Mouse (Mus musculus) heart, adult 18-20 months (tissue): ENCODE data around the gene Itm2b. TPM values are rescaled to one million over a fixed set of nuclear protein-coding genes. Genes with fewer than 3 reads are reported as not detected.

Experiments
- DNase-seq, 2 experiments: peaks; one replicate each; pipeline ENCODE4 v3.0.0; 2021 to 2022; ENCODE audit warnings: mixed read lengths in 1 of 2
- long read RNA-seq, 2 experiments: library from polyadenylated mRNA; stranded (forward); transcript quantifications; one replicate each; pipeline ENCODE4 v2.0.0; 2021
- total RNA-seq, 2 experiments: library from RNA; stranded (reverse); gene quantifications; 2 replicates each; pipeline ENCODE4 v1.2.3; 2021

The Itm2b gene
- total RNA-seq = 100 to 1,000 TPM; 736 to 802 TPM
- long read RNA-seq, experiment 1, transcript Itm2b-201 (6 exons, 1,796 nt) = major isoform, 823 of 861 reads
- long read RNA-seq, experiment 1, transcript Itm2b-202 (5 exons, 935 nt) = minor isoform, 7 of 861 reads
- long read RNA-seq, experiment 1, partial matches to known transcripts = 22 of 861 reads
- long read RNA-seq, experiment 1, other reads (novel, unspliced or antisense) = 9 of 861 reads
- long read RNA-seq, experiment 2, transcript Itm2b-201 (6 exons, 1,796 nt) = major isoform, 475 of 500 reads
- long read RNA-seq, experiment 2, partial matches to known transcripts = 17 of 500 reads
- long read RNA-seq, experiment 2, other reads (novel, unspliced or antisense) = 4 of 500 reads

GRCm38 (mm10) chr14:73384913-73385719 lies at the start of gene Itm2b:
TSS of gene Itm2b (minus strand) at chr14:73385289.
- DNase-seq = peak; percentile 91 to 92

GRCm38 (mm10) chr14:73433487-73433886 lies 48.4 kb upstream of the Itm2b start:
- peak in 1 of 2 experiments; percentile 47 for DNase-seq

GRCm38 (mm10) chr14:73430571-73430970 lies 45.5 kb upstream of the Itm2b start:
- no peak for DNase-seq

DNA sequence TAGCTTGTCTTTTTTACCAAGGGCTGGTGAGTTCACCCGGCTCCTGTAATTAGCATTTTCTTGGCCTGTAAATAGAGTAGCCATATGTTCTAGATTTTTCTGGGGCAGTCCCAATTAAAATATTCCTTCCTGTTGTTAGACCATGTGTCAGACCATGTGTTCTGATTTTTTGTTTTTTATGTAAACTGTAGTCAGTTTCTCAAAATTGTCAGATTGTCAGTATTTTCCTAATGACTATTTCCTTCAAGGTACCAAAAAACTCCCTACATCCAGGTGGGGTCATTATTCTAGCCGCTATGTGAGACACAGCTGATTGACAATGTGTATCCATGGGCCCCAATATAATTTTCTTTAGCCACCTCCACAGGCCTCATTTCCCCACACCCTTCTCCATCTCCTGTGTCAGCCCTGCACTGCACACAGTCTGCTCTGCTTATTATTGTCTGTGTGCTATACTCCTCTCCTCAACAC lies 40.5 kb upstream of the Itm2b start:
- no peak for DNase-seq

GRCm38 (mm10) chr14:73424961-73425360 lies 39.9 kb upstream of the Itm2b start:
- DNase-seq = no peak

DNA sequence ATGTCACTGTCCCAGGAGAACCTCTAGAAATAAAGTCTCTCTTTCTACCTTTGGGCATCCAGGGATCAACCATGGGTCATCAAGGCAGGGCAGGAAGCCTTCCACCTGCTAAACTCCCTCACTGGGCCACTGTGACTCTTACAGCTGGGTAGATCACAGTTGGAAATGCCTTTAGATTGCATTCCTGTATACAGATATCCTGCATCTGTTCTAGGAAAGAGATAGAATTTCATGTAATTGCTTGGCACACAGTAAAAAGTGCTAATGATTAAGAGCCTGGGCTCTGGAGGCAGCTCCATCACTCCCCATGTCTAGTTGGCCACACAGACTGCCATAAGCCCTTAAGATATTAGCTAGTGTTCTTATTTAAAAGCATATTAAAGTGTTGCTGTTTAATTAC lies 38.5 kb upstream of the Itm2b start:
- no peak for DNase-seq

DNA sequence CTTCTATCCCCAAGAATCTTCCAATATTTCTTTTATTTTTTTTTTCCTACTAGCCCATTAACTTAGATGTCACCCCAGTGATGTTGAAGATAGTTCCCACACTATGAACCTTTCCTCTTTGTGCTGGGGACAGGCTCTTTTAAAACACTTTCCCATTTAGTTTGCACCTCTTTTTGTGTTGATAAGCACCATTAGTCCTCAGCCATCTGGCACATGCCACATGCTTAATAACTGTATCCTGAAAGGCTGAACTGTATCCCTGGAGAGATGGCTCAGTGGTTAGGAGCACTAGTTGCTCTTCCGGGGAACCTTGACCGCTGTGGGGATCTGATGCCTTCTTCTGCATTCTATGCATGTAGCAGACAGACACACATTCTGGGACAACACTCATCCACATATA lies 37.5 kb upstream of the Itm2b start:
- DNase-seq = no peak

- no peak for DNase-seq
Observed at GRCm38 (mm10) chr14:73421580-73421979, 36.5 kb upstream of the Itm2b start.

DNA sequence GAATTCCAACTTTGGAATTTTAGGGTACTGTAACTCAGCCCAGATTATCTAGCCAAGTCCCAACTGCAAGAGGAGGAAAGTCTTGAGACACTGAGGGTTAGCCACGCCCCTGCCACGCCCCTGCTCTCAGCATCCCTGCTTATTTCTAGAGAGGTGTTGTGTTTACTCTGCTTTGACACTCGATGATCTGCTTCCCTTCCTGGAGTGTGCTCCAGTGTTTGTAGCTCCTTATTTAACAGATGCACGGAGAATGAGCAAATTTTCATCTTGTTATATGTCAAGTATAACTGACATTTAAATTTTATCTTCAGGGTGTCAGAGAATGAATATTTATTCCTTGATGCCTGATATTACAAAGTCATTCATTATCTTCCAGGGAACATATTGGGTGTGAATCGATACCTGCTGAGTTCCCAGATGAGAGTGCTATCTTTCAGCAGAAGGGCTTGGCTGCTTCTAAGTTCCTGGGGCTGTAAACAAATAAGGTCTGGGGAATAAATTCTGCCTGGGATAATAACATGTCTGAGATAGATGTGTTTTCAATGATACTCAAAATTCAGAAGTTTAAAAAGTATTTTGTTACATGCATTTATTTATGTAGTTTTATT lies 35.2 kb upstream of the Itm2b start:
- DNase-seq = no peak

DNA sequence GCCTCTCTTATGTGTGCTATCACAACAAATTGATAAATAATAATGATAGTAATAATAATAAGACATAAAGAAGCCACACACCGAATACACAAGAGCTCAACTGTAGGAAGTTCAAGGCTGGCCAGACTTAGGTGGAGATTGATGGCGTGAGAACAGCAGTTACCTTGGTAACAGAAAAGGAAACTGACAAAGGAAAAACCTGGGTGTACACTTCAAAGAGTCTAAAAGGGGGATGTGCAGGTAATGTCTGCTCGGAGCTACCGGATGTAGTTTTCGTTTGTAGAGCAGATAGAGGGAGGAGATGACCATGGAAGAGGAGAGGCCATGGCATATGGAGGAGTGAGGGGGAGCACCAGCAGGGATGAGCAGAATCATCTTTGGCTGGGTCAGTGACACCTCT lies 31.4 kb upstream of the Itm2b start:
- no peak for DNase-seq

DNA sequence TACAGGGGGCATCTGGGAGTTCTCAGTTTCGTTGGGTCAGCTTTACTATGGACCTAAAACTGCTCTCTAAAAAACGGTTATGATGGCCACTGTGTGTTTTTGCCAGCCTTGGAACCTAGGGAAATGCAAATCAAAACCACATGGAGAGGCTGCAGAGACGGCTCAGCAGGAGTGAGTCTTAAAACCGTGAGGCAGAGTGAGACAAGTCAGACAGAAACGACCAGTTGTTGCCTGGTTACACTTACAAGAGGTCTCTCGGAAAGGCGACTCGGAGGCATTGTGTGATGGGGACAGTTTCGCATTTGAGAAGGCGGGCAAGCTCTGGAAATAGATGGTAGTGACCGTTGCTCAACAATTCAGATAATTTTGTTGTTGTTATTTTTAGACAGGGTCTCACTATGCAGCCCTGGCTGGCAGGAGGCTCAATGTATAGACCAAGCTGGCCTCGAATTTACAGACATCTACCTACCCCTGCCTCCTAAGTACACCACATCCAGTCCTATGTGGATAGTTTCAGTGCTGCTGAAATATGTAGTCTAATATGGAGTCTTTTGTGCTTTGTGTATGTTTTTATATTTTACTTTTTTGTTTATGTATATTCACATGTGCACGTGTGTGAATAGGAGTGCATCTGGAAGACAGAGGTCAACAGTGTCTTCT lies 30.4 kb upstream of the Itm2b start:
- DNase-seq = no peak

DNA sequence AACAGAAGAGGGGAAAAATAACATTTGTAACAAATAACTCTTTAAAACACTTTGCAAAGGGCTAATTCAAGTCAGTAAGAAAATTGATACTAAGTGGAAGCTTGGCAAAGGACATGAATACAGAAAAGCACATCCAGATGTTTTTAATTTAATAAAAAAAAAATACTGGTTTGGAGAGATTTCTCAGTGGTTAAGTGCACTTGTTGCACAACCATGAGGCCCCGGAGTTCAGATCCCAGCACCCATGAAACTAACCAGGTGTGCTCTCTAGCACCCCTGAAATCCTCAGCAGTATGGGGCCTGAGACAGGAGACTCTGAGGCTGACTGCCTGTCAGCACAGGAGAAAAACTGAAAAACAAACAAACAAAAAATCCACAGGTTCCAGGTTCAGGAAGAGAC lies 26.6 kb upstream of the Itm2b start:
- DNase-seq = no peak

DNA sequence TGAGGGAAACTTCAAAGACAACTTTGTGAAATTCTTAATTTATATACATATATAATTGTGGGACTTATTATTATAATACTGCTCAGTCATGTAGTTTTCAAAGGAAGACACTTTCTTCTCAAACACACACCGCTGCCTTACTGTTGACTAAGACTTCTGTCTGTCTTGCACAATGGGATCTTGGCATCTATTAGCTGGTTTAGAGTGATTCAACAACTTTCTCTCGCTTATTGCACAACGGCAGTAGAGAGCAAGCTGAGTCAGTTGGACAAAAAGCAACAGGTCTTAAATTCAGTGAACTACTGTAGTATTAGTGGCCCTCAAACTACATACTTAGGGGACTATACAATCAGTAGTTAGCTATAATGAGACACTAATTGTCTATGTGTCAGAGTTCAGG lies 25.0 kb upstream of the Itm2b start:
- DNase-seq = peak; percentile 48 to 78

GRCm38 (mm10) chr14:73408223-73408845 lies 23.2 kb upstream of the Itm2b start:
- no peak for DNase-seq

DNA sequence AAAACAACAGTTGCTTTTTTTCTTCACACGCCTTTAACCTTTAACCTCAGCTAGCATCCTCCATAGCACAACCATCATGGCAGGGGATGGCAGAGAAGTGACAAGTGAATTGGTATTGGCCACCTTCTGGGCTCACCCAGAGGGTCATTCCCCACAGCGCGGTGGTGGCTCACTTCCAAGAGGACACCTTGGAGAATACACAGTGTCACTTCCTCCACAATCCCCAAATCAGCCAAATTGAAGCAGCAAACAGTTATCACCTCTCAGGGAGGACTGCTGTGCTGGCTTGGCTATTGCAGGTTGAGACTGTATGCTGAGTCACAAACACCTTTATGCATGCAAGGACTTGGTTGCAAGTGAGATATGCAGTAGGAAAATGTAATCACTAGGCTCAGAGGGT lies 18.9 kb upstream of the Itm2b start:
- DNase-seq = no peak

DNA sequence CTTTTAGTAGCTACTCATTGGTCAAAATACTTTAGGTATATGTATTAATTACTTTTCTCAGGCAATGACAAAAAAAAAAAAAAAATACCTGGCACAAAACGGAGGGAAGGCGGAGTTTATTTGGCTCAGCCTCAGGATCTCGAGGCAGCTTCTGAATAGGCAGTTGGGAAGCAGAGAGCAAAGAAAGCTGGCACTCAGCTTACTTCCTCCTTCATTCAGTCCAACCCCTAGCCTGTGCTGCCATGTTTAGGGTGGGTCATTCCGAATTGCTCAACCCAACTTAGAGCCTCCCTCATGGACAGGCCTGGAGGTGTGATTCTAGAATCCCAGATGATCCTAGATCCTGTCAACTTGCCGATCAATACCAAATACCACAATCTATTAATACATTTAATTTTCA lies 18.3 kb upstream of the Itm2b start:
- DNase-seq = peak in 1 of 2 experiments; percentile 36

- no peak for DNase-seq
Observed at GRCm38 (mm10) chr14:73402296-73403035, 17.4 kb upstream of the Itm2b start.

GRCm38 (mm10) chr14:73401408-73401807 lies 16.3 kb upstream of the Itm2b start:
- no peak for DNase-seq

DNA sequence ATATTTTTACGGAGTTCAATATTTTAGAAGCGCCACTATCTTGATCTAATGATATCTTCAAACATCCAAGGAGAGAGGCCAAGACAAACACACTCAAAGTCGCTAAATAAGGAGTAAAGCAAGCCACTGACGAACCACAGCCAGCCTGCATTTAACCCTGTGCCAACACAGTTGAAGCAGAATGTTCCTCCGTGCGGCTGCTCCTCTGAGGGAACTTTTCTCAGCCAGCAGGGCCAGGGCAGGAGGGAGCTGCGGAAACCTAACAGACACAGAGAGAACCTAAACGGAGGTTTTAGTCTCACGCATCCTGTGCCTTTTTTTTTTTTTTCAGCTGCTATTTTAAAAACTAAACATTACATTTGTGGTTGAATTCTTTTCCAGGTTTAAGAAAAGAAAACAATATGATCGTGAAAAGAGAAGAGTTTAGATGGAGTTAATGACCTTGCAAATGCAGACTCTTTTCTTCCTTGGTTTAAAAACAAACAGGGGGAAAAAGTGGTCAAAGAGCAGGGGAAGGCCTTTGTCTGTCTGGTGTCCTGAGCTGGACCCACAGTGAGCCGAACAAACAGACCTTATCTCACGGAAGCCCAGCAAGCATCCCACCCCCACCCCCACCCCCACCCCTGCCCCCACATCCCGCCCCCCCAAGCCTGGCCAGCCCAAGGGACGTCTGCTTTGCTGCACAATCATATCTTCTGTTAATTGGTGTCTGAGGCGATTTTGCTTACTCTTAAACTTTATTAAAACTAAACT lies 15.0 kb upstream of the Itm2b start:
- peak; percentile 37 to 41 for DNase-seq

DNA sequence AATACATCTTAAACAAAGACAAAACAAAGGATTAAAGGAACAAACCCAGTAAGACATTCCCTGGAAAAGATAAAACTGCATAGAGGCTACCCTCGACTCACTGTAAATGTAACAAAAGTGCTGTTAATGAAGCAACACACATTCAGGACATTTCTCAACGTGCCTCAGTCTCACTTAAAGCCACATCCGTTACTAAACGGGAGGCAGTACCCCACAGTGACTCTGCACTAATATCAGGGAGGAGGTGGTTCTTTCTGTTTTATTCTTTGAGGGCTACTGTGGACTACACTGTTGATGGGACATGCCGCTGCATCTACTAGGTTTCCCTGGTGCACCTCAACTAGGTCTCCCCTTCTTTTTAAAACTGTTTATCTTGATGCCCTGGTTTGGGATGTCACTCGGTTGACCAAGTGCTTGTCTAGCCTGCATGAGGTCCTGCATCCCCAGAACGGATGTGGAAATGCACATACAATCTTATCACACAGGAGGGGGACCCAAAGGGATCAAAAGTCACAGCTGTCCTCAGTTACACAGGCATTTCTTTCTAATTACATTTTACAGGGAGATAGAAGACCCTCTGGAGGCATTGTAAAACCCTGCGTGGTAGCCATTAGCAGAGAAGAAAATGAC lies 13.4 kb upstream of the Itm2b start:
- no peak for DNase-seq
